Mouse (Mus musculus): Measurements from ENCODE around the gene 4930402H24Rik. TPM values are rescaled to one million over a fixed set of nuclear protein-coding genes. Genes with fewer than 3 reads are reported as not detected.

Gene 4930402H24Rik
- polyA plus RNA-seq, 1 experiment: 67.2 TPM

GRCm38 (mm10) chr2:130664102-130664701 is 242.0 kb downstream of the 4930402H24Rik start, which contains the start of gene Ddrgk1:
Gene Ddrgk1 (minus strand): TSS chr2:130664659.
- Histone ChIP-seq H3K4me1 (ENCODE audit: control insufficient read depth, insufficient read depth, low read length) (peaks cover 7% of the 10 kb centered on the region), H3K27ac (ENCODE audit: insufficient read depth, low read length) (peak within 1 kb of the TSS; percentile 96), H3K4me3 (ENCODE audit: insufficient read depth, low read length) (peak within 1 kb of the TSS; percentile 49)
- TF ChIP-seq CTCF (IDR thresholded peaks at IDR 0.05; ENCODE audit: borderline replicate concordance, insufficient read depth, low read length) (no peak), POLR2A (IDR thresholded peaks at IDR 0.05; ENCODE audit: low read depth, low read length) (peak; percentile 81; the same call in 1 of the 2 replicates)

- no peak overlapping the region for H3K27ac ChIP-seq (ENCODE audit: insufficient read depth, low read length)
- H3K4me1 ChIP-seq (ENCODE audit: control insufficient read depth, insufficient read depth, low read length): peaks cover 7% of the 10 kb centered on the region
- TF ChIP-seq POLR2A (IDR thresholded peaks at IDR 0.05; ENCODE audit: low read depth, low read length) (no peak), CTCF (IDR thresholded peaks at IDR 0.05; ENCODE audit: borderline replicate concordance, insufficient read depth, low read length) (no peak)
- peak overlapping the region; percentile 37 for H3K4me3 ChIP-seq (ENCODE audit: insufficient read depth, low read length)
Measured at GRCm38 (mm10) chr2:130663342-130663741, 242.9 kb downstream of the 4930402H24Rik start.

- H3K27ac ChIP-seq (ENCODE audit: insufficient read depth, low read length): no peak overlapping the region
- no peak for TF ChIP-seq CTCF (IDR thresholded peaks at IDR 0.05; ENCODE audit: borderline replicate concordance, insufficient read depth, low read length)
- TF ChIP-seq POLR2A (IDR thresholded peaks at IDR 0.05; ENCODE audit: low read depth, low read length): no peak
- no peak overlapping the region for H3K4me3 ChIP-seq (ENCODE audit: insufficient read depth, low read length)
- peaks cover 3% of the 10 kb centered on the region; the same call in 1 of the 2 replicates for H3K4me1 ChIP-seq (ENCODE audit: control insufficient read depth, insufficient read depth, low read length)
Measured at GRCm38 (mm10) chr2:130658530-130658929, 247.7 kb downstream of the 4930402H24Rik start.

GRCm38 (mm10) chr2:130657541-130657940 is 248.7 kb downstream of the 4930402H24Rik start:
- Histone ChIP-seq H3K27ac (ENCODE audit: insufficient read depth, low read length) (no peak overlapping the region), H3K4me1 (ENCODE audit: control insufficient read depth, insufficient read depth, low read length) (no peaks in the 10 kb centered on the region), H3K4me3 (ENCODE audit: insufficient read depth, low read length) (no peak overlapping the region)
- no peak for TF ChIP-seq POLR2A (IDR thresholded peaks at IDR 0.05; ENCODE audit: low read depth, low read length)
- no peak for TF ChIP-seq CTCF (IDR thresholded peaks at IDR 0.05; ENCODE audit: borderline replicate concordance, insufficient read depth, low read length)

- no peak for TF ChIP-seq POLR2A (IDR thresholded peaks at IDR 0.05; ENCODE audit: low read depth, low read length)
- no peak for TF ChIP-seq CTCF (IDR thresholded peaks at IDR 0.05; ENCODE audit: borderline replicate concordance, insufficient read depth, low read length)
- Histone ChIP-seq H3K4me3 (ENCODE audit: insufficient read depth, low read length) (no peak overlapping the region), H3K4me1 (ENCODE audit: control insufficient read depth, insufficient read depth, low read length) (no peaks in the 10 kb centered on the region)
Measured at GRCm38 (mm10) chr2:130656536-130656935, 249.7 kb downstream of the 4930402H24Rik start.

More at GRCm38 (mm10) chr2:130656536-130656935, 249.7 kb downstream of the 4930402H24Rik start:
- H3K27ac ChIP-seq (ENCODE audit: insufficient read depth, low read length): no peak overlapping the region

Other genes starting within 250 kb of the 4930402H24Rik start
- 45.9 and 46.7 TPM in 2 replicates for gene Ddrgk1, start 241.7 kb downstream of the 4930402H24Rik start, polyA plus RNA-seq (2011; ENCODE audit: insufficient read length, low read depth, missing spikeins)
- 66.6 and 71.8 TPM in 2 replicates for gene Itpa, start 238.8 kb downstream of the 4930402H24Rik start, polyA plus RNA-seq (2011; ENCODE audit: insufficient read length, low read depth, missing spikeins)
- gene Slc4a11, start 208.9 kb downstream of the 4930402H24Rik start, polyA plus RNA-seq (2011; ENCODE audit: insufficient read length, low read depth, missing spikeins): 3.5 TPM in 2 replicates
- 28.4 and 30.0 TPM in 2 replicates for gene Atrn, start 89 bp upstream of the 4930402H24Rik start, polyA plus RNA-seq (2011; ENCODE audit: insufficient read length, low read depth, missing spikeins)
- gene Gfra4, start 136.7 kb upstream of the 4930402H24Rik start, polyA plus RNA-seq (2011; ENCODE audit: insufficient read length, low read depth, missing spikeins): 3.8 and 9.4 TPM in 2 replicates
- gene Adam33, start 157.4 kb upstream of the 4930402H24Rik start, polyA plus RNA-seq (2011; ENCODE audit: insufficient read length, low read depth, missing spikeins): 15.6 and 23.3 TPM in 2 replicates
- 0.12 and 0.70 TPM in 2 replicates for gene Siglec1, start 180.4 kb upstream of the 4930402H24Rik start, polyA plus RNA-seq (2011; ENCODE audit: insufficient read length, low read depth, missing spikeins)
- gene Hspa12b, start 220.9 kb upstream of the 4930402H24Rik start, polyA plus RNA-seq (2011; ENCODE audit: insufficient read length, low read depth, missing spikeins): 7.3 and 8.6 TPM in 2 replicates
- not detected in 2 replicates for gene Gm11037, start 227.1 kb upstream of the 4930402H24Rik start, polyA plus RNA-seq (2011; ENCODE audit: insufficient read length, low read depth, missing spikeins)